Mouse (Mus musculus) layer of hippocampus, postnatal 14 days (tissue): ENCODE data around the gene Dennd2a. TPM values are rescaled to one million over a fixed set of nuclear protein-coding genes. Genes with fewer than 3 reads are reported as not detected.

Experiments
- DNase-seq, 2 experiments: peaks; one replicate each; pipeline ENCODE4 v3.0.0; 2021 to 2022; ENCODE audit warnings: low spot score in 2 of 2, mixed read lengths in 1 of 2
- long read RNA-seq, 2 experiments: library from polyadenylated mRNA; stranded (forward); transcript quantifications; one replicate each; pipeline ENCODE4 v2.0.0; 2021
- total RNA-seq, 2 experiments: library from RNA; stranded (reverse); gene quantifications; 2 replicates each; pipeline ENCODE4 v1.2.3; 2021

The Dennd2a gene
- total RNA-seq = 10 to 100 TPM; 30.0 to 35.7 TPM
- long read RNA-seq, experiment 1, full-length matches to known transcripts = 8 of 16 reads
- long read RNA-seq, experiment 1, partial matches to known transcripts = 5 of 16 reads
- long read RNA-seq, experiment 1, other reads (novel, unspliced or antisense) = 3 of 16 reads
- long read RNA-seq, experiment 2, full-length matches to known transcripts = 12 of 32 reads
- long read RNA-seq, experiment 2, partial matches to known transcripts = 5 of 32 reads
- long read RNA-seq, experiment 2, other reads (novel, unspliced or antisense) = 15 of 32 reads

DNA sequence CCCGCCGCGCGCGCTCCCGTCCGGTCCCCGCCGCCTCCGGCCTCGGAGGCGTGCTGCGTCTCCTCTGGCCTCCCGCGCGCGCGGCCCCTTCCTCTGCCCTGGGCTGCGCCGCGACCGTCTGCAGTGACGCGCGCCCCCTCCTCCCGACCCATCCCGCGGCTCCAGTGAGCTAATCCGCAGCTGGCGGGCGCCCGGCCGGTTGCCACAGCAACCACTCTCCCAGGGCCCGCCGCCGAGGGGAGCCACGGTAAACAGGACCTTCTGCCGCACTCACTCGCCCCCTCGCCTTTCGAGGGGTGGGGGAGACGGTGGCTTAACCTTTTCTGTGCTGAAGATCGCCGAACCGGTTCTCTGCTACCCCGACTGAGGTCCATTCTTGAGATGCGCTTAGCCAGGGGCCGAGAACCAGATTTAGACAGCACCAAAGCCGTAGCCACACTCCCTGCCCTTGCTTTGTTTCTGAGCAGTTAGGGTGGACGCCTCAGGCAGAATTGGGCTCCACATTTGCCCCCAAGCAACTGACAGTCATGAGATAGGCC lies at the start of gene Dennd2a:
Gene Dennd2a (minus strand): TSS at position 145 of the 539 bp plus-strand sequence.
- DNase-seq = peak; percentile 86 to 93

DNA sequence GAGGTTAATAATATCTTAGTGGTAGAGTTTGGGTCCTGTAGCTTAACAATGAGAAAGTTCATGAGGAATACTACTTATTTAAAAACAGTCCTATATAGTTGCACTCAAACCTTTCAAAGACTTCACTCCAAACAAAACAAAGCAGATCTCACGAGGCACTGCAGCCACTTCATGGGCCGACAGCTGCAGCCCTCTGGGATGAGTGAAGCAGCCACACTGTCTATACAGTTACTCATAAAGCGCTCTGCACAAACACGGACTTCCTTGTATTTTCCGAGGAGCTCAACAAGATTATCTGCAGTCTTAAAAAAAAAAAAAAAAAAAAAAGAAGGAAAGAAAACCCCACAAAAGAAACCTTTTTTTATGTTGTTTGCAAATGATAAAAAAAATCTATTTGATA lies 49.7 kb upstream of the Dennd2a start:
- no peak for DNase-seq

DNA sequence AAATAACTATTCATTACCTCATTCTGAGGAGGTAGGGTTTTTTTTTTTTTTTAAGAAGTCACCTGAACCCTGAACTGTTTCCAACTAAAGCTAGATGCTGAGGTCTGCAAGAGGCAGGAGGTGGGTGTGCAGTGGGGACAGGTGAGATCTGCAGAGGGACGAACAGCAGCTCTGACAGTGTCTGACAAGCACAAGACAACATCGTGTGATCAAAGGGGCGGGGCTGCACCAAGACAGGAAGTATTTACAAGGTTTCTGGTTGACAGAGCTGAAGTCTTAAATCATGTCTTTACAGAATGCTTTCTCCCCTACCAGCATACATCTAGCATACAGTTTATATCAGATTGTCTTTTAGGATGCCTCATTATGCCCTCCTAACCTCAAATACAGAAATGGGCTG lies 49.2 kb upstream of the Dennd2a start:
- DNase-seq = no peak

DNA sequence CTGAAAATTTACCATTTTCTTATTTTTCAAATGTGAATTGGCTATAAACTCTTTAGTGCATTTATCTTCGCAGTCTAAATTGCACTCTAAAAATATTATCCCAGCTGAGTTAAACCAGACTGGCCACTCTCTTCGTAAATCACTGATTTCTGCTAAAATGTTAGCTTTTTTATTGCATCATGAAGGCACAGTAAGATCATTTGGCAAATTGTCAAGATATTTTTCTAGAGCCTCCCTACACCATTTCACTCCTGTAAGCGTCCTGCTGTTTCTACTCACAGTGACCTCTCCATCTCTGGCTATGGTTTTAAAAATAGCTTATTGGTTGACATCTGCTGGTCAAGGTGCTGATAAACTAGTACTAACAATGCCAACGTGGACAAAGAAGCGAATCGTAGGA lies 48.4 kb upstream of the Dennd2a start:
- DNase-seq = no peak

DNA sequence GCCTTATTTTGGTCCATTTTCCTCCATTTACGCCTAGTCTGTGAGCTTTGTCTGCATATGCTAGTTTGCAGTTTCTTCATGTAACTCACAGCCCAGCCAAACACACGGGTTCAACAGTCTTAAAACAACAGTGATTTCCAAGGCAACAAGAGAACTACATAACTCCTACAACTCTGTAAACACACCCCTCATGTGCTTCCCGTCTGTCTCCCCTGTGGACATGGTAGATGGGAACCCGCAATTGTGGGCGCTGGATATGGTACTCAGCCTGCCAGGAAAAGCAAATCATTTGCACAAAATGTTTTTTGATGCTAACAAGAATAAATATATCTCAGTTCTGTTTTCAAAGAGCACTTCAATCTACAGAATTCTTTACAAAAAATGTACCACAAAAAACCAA lies 46.9 kb upstream of the Dennd2a start:
- peak in 1 of 2 experiments; percentile 71 for DNase-seq

DNA sequence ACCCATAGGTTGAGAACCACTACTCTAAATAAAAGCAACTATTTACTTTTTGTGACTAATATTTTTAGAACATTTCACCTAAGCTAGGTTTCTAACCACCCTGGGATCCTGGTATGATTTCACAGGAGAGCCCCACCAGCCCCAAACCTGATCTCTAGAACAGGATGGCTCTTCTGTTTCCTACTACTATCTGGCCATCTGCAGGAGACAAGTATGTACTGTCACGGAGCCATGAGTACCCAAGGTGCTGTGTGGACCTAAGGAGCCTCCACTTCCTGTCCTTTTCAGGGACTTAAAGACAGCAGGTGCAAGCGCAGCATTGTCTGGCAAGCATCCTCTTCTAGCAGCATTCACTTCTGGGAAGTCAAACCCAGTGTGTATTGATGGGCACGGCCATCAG lies 44.2 kb upstream of the Dennd2a start:
- DNase-seq = no peak

DNA sequence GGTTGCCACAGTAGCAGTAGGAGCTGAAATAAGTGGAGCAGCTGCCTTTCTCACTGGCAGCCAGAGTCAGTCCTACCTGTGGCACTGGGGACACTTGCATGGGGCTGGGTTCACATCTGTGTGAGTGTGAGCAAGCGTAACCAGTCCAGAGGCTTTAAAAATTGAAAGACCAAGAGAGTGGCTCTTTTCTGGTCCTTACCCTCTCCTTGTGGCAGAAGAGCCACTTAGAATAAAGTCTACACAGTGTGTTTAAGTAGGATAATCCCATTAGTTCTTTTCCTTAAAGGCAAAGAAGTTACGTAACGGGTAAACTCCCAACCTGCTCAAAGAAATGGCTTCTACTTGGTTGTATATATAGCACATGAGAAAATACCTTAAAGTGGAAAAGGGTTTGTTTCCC lies 43.2 kb upstream of the Dennd2a start:
- no peak for DNase-seq

DNA sequence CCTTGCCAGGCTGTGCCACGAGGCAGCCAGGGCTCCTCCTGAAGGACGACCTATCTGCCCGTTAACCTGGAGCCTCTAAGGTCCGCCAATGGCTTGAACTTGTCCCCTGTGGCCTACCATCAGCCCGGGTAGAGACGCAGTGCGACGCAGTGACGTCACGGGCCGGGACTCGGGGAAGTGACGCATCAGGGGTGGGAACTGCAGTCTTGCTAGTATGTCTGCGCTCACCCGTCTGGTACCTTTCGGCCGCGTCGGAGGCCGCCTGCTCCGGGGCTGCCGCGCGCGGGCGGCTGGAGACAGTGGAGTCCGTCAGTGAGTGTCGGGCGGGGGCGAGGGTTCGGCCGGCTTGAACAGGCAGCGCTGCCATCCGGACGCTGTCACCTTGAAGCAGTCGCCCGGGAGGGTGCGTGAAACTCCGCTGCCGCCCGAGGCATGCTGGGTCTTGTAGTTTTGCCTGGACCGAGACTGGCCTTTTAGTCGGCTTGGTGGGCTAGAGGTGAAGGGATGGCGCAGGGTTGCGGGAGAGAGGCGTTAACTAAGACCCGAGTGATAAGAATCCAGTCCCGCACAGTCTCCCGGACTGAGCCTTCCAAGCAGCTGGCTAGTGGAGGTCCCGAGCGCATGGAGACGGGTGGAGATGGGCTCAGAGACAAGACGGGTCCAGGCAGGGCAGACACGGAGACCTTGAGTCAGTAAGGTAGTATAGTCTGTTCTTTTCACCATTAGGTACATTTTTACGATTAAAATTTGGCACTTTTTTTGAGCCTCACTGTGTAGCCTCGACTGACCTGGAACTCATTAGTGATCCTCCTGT lies 34.9 kb upstream of the Dennd2a start, which contains the start of gene Ndufb2:
Gene Ndufb2 (plus strand): TSS at position 174 of the 814 bp plus-strand sequence.
- peak; percentile 95 to 97 for DNase-seq

DNA sequence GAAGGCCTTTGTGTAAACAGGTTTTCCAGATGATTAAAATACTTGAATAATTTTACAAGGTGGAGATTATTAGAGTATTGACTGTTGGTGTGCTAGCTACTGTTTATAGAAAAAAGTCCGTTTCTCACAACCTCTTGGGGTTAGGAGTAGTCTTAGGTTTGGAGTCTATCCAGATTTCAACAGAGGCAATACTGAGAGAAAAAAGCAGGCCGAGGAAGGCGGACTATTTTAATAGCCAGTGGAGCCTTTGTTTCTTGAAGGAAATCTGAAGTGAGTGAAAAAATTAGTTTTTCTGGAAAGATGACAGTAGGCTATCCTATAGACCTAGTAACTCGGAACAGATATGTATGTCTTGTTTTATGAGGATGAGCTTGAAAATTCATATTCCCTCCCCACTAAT lies 33.8 kb upstream of the Dennd2a start:
- no peak for DNase-seq

DNA sequence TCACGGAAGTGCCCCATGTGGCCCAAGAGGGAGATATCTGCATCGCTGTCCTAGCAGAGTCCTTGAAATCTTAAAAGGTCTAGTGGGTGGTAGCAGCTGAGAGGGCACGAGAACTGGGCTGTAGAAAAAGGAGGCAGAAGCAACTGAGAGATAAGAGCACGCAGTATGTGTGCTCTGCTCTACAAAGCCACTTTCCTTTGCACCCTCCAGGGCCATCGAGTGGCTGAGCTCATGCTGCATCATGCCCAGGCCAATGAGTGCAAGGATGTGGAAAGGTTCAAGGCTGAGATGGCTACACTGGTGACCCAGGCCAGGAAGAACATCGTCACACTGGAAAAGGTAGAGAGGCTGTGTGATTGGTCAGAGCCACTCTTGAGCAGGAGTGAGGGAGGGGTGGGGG lies 27.9 kb upstream of the Dennd2a start, which contains the start of gene Gm42420:
Gene Gm42420 (plus strand): TSS at position 237 of the 400 bp plus-strand sequence.
- DNase-seq = no peak

DNA sequence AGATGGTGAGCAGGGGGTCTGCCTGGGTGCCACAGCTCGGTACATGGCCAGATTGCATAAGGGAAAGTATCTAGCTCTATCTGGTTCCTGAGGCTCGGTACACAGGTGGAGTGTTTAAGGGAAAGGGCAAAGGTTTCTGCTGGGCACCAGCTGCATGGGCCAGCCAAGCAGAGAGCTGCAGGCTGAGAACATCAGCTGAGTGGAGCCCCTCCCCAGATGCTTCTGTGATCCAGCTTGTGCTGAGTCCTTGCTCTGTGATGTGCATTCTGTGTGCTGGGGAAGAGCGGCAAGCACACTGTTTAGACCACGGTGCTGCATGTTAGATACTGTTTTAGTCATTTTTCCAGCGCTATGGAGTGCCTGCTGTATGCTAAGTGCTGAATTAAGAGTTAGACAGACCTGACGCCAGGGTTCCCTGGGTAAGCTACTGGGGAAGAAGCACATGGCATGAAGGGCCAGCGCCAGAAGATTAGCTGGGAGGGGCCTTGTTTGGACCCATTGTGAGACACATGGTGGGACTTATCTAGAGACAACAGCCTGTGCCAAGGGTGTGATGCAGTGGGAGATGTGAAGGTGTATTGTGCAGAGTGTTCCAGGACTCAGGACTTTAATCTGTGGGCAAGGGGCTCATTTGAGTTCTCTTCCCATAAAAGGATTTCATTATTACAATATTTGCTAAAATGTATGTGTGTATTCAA lies 23.6 kb upstream of the Dennd2a start:
- no peak for DNase-seq

DNA sequence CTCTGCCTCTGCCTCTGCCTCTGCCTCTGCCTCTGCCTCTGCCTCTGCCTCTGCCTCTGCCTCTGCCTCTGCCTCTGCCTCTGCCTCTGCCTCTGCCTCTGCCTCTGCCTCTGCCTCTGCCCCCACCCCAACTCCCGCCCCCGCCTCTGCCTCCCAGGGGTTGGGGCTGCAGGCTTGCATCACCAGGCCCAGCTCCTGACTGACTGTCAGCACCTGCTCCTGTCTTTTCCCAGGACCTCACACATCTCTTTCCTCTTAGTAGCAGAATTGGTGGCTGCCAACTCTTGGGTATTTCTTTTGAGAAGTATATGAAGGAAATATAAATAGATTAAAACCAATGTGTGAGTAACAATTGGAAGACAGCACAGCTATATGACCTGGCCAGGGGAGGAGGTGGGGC lies 22.9 kb upstream of the Dennd2a start:
- DNase-seq = no peak

DNA sequence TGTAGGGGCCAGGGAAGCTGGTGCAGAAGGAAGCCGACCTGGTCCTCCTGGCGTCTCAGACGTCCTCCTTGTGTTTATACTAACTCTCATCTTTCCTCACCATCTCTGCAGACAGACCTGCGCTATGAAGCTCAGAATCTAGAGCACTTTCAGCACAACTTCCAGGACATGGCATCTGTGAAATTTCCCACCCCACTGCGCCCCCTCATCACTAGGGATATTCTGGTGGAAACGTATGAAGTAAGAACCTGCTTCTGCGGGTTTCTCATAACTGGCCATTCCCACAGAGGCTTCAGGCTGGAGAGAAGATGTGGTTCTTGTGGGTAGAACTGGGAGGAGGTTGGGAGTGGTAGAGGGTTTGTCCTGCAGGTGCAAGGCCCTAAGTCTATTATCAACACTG lies 21.9 kb upstream of the Dennd2a start:
- no peak for DNase-seq

DNA sequence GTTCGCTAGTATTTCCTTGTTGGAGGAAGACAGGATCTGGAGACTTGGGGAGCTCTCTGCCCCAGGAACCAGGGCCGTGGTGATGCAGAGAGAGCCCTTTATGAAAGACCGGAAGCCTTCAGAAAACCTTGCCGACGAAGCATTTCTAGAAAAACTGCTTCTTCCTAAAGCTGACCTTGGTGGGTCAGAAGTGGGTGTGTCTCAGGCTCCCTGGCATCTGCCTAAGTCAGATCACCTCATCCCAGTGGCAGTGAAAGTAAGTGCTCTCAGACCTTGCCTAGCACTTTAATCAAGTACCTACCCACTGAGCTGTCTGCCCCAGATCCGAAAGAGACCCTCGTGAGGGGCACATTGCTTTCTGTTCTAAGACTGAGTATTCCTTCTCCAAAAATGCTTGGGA lies 17.3 kb upstream of the Dennd2a start:
- no peak for DNase-seq

DNA sequence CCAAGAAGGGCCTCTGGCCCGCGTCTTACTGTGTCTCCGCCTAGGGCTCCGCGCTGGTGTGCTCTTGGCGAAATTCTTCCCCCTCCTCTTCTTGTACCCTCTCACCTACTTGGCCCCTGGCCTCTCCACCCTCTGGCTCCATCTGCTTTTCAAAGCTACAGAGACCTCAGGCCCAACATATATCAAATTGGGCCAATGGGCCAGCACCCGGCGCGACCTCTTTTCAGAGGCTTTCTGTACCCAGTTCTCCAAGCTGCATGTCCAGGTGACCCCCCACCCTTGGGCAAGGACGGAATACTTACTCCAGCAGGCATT lies 16.8 kb upstream of the Dennd2a start:
- no peak for DNase-seq

DNA sequence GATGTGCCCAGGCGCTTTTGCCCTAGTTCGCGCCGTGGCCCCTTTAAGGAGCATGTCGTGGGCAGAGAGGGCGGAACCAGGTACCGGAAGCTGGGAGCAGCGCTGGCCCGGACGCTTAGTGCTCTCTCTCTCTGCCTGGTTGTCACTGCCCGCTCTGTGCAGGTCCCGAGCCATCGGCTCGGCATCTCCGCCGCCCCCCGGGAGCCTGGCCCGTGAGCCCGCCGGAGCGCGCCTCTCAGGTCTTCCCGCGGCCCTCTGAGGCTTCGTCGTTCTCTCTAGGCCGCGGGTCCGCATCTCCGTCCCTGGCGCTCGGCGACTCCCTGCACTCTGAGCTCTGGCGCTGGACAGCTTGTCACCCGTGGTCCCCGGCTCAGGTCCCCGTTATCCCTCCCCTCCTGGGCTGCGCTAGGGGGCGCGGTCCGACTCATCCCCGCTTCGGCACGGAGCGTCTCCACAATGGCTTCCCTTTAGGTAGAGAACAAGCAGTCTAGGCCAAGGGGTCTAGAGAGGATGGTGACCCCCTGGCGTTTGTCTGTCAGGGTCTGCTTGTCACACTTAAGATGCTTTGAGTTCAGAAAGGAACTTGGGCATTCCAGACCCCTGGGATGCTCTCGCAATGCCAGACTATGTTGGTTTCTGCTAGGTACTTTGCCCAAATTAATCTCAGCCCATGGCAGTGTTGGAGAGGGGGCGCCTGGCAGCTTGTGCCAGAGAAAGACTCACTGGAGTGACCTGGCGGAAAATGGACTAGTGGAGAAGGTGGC lies 16.3 kb upstream of the Dennd2a start, which contains the start of gene Adck2:
Gene Adck2 (plus strand): TSS at position 83 of the 764 bp plus-strand sequence.
- DNase-seq = peak; percentile 67 to 81

DNA sequence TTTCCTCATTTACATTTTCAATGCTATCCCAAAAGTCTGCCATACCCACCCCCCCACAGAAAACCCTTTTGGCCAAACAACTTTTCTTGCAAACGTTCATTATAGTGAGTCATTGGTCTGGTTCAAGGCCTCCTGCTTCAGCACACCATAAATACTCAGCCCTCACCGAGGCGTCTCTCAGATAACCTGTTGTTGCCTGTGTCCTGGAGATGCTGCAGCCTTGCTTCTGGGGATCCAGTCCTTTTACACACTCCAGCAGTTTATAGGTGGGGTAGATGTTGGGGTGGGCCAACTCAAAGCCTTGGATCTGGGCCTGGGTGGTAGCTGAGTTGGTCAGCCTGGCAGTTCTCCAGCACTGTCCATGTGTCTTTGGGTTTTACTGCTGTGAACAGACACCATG lies 12.8 kb upstream of the Dennd2a start:
- DNase-seq = no peak

DNA sequence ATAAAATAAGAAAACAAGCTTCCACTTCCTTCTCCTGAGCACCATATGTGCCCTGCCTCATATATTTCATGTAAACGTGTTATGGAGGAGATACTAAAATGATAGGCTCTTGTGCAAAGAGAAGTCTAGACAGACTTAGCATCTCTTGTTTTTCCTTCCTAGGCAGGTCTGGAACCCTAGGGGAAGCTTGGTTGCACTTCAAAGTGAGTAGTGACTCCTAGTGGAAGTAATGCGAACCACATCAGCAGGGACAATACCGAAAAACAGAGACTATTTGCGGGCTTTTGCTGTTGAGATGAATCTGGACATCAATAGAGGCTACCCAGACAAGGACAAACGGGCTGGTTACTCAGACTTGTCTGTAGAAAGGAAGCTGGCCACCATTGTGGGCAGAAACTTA lies 9.9 kb upstream of the Dennd2a start:
- peak in 1 of 2 experiments; percentile 66 for DNase-seq

DNA sequence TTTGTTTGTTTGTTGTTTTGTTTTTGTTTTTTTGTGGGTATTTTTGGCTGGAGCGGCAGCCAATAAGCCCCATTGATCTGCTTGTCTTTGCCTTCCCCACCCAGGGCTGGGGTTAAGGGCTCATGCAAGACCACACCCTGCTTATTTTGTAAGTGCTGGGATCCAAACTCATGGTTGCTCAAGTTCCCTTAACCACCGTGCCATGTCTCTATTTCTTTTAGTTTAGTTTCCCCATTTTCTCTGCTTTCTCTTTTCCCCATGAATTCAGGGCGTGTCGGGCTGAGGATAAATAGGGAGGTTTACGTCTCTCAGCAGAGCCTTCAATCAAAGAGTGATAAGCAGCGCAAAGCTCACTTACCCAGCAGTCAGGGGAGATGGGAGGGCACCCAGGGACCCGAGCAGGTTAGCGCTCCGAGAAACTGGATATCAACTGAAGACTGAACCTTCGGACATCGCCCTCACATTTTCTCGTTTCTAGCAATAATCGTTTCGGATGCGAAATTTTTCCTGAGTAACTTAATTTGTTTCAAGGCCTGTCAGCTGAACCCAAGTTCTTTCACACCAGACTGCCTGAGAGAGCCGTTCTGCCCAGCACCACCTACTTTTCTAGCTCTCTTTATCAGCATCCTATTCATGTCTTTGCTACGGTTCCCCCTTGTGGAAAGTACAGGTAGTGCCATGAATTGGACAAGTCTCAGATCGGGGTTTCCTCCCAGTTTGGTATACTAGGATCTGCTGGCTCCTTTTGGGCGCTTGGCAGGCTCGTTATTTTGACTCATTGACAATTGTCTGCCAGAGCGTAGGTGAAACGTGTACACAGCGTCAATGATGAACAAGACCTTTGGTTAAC lies 4.7 kb upstream of the Dennd2a start:
- DNase-seq = peak; percentile 81 to 92
